Mouse (Mus musculus): ENCODE measurements around the gene Gm6526. TPM values are rescaled to one million over a fixed set of nuclear protein-coding genes. Genes with fewer than 3 reads are reported as not detected.
"Not testable (repeated sequence)": the region's sequence is repeated elsewhere in the genome, so short reads cannot be mapped to it uniquely, and the experiment has no call there.

Gene Gm6526
- total RNA-seq (2017) = not detected in 2 replicates

DNA sequence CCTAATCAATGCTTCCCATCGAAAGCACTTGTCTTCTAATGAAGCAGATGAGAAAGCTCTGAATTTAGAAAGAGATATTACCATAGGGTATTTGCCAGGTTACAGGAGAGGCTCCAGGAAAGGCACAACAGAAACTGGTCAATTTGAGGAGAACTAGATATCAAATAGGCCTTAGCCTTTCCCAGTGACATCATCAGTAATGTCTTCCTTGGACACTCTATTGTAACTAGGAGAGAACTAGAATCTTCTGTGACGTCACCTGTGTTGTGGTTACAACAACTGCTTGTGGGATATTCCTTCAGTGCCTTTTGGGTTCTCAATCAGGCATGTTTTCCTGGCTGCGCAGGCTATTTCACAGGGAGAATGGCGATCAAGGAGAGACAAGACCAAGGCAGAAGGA lies at the start of gene Gm6526:
Gene Gm6526, plus strand, starts transcription at position 301 of the 400 bp plus-strand sequence.
- ATAC-seq (replicated peaks; ENCODE audit: low read depth, poor library complexity, severe bottlenecking) = not testable (repeated sequence)

GRCm38 (mm10) chr14:43727385-43727784 lies 20.3 kb upstream of the Gm6526 start, which contains the start of gene Gm16506:
Gene Gm16506 (minus strand): TSS chr14:43727485.
- not testable (repeated sequence) for ATAC-seq (replicated peaks; ENCODE audit: low read depth, poor library complexity, severe bottlenecking)

GRCm38 (mm10) chr14:43784645-43785044 lies 37.0 kb downstream of the Gm6526 start, which contains the start of gene Gm8180:
Gene Gm8180 (minus strand): TSS chr14:43784745.
- ATAC-seq (replicated peaks; ENCODE audit: low read depth, poor library complexity, severe bottlenecking) = not testable (repeated sequence)

DNA sequence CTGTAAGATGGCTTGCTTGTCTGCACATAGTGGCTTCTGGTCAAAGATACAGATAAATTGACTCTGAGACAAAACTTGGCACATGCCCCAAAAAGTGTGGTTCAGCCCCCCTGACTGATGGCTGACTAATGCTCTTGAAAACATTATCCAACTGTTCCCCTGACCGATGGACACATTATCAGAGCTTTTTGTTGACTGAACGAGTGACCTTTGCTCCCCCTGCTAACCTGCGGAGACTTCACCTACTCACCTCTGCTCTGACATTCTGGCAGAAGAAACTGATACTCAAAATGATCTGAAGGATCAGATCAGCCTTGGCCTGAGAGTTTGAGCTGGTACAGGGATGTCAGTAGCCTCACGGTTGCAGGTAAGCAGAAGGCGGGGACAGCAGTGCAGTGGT lies 46.1 kb downstream of the Gm6526 start:
- ATAC-seq (replicated peaks; ENCODE audit: low read depth, poor library complexity, severe bottlenecking) = not testable (repeated sequence)

DNA sequence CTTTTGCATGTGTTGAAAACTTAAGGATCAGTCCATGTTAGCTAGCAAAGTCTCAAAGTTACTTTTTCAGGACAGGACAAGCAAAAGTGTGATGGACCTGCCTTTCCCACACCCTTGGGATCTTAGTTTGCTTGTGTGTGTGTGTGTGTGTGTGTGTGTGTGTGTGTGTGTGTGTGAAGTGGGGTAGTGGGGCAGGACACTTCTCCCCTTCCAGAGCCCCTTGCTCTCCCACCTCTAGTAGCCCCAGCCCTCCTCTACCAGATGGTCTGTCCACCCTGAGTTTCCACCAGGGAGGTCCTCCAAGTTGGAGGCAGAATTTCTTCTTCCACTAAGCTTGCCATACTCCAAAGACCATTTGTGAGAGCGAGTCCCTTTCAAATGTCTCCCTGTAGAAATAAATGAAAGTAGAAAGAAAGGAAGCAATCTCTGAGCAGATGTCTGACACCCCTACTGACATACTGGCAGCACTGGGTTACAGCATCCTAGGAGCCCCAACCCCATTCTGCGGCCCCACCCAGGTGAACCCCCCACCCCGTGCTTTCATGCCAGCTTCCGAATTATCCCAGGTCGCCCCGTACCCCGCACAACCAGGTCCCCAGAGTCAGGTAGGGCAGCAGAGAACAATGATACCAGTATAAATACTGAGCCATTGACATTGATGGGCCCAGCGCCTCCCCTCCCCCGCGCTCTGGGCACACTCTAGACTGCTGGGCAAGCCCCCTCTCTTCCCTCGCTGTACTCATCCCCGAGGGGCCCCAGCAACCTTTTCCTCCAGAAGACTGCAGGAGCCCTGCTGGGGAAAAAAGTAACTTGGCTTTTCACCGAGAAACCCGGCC lies 48.6 kb downstream of the Gm6526 start:
- ATAC-seq (replicated peaks; ENCODE audit: low read depth, poor library complexity, severe bottlenecking) = no peak

DNA sequence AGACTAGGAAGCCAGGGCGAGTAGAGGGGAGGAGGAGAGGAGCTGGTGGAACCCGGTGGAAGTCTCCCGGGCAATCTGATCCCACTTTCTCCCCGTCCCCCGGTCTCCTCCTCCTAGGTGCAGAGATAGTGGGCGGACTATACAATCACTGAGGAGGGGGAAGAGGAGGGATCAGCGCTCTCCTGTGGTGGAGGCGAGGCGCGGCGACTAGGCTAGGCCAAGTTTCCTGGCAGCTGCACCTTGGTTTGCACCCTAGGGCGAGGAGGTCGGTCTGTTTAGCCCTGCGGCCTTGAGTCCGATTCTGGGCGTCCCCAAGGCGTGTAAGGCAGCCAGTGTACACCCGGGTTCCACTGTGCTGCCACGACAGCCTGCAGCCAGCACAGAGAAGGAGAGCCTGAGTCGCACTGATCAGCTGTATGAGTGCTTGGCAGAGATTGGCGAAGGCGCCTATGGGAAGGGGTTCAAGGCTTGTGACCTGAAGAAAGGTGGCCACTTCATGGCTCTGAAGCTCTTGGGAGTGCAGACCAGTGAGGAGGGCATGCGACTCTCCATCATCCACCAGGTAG lies 49.3 kb downstream of the Gm6526 start:
- ATAC-seq (replicated peaks; ENCODE audit: low read depth, poor library complexity, severe bottlenecking) = not testable (repeated sequence)

GRCm38 (mm10) chr14:43804435-43804834 lies 56.8 kb downstream of the Gm6526 start:
- ATAC-seq (replicated peaks; ENCODE audit: low read depth, poor library complexity, severe bottlenecking) = not testable (repeated sequence)

Other genes with a start within 250 kb of the Gm6526 start
- not detected in 2 replicates for gene Gm5799, start 204.3 kb upstream of the Gm6526 start, total RNA-seq (2017)
- not detected in 2 replicates for gene Gm17654, start 168.7 kb upstream of the Gm6526 start, total RNA-seq (2017)
- not detected in 2 replicates for gene Gm10375, start 139.9 kb upstream of the Gm6526 start, total RNA-seq (2017)
- not detected in 2 replicates for gene Gm8165, start 70.7 kb upstream of the Gm6526 start, total RNA-seq (2017)
- 18.5 and 19.1 TPM in 2 replicates for gene Gm7324, start 50.0 kb upstream of the Gm6526 start, total RNA-seq (2017)
- gene Gm16506, start 20.4 kb upstream of the Gm6526 start, total RNA-seq (2017) = not detected in 2 replicates
- not detected in 2 replicates for gene Gm8180, start 36.9 kb downstream of the Gm6526 start, total RNA-seq (2017)
- gene Ear1, start 127.7 kb downstream of the Gm6526 start, total RNA-seq (2017) = 0.18 TPM in 1 of 2 replicates, not detected in the other
- not detected in 2 replicates for gene Ear10, start 175.7 kb downstream of the Gm6526 start, total RNA-seq (2017)
- 8.5 and 9.1 TPM in 2 replicates for gene Gm8113, start 177.5 kb downstream of the Gm6526 start, total RNA-seq (2017)
- gene Ang5, start 209.2 kb downstream of the Gm6526 start, total RNA-seq (2017) = not detected in 2 replicates